Mouse (Mus musculus) adrenal gland, adult 18-20 months (tissue): ENCODE data around the gene Pik3ca. TPM values are rescaled to one million over a fixed set of nuclear protein-coding genes. Genes with fewer than 3 reads are reported as not detected.
"Not testable (repeated sequence)": the region's sequence is repeated elsewhere in the genome, so short reads cannot be mapped to it uniquely, and the experiment has no call there.

Experiments used
- DNase-seq, 2 experiments: peaks; one replicate each; pipeline ENCODE4 v3.0.0; 2021 to 2022; ENCODE audit warnings: low spot score in 2 of 2
- total RNA-seq, 2 experiments: library from RNA; stranded (reverse); gene quantifications; 1 replicate in 1 of 2; 2 replicates in 1 of 2; pipeline ENCODE4 v1.2.3; 2021

Gene Pik3ca
- total RNA-seq, 2 experiments from 2014 or later, result 42.3 to 59.5 TPM

DNA sequence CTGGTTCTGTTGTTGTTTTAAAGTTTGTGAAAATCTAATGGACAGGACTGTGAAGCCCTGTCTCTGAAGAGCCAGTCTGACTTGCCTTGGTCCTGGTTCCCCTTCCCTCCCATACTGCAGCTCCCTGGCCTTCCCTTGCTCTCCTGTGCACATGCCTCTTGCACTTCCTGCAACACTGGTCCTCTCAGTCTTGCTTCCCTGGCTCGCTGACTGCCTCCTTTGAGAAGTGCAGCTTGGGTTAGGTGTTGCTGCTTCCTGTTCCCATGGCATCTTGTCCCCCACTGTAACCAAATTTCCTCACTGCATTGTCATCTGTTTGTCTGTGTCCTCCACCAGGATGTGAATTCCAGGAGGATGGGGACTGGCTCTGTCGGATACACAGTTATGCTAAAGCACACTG lies 2.5 kb downstream of the Pik3ca start:
- DNase-seq, result no peak

DNA sequence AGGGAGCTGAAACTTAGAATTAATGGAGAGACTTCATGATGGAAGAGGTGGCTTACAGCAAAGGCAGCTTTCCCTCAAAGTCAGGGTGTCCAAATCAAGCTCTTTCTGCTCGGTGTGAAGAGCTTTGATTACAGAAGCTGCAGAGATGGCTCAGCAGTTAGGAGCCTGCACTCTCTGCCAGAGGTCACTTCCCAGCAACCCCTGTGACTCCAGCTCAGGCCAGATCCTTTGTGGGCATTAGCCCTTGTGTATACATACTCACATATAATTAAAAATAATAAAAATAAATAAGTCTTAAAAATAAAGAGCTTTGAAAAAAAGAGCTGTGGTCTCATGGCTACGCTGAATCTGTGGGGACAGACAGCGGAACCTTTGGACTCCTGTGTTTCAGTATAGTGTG lies 4.1 kb downstream of the Pik3ca start:
- no peak for DNase-seq

- DNase-seq, result no peak
Measured at GRCm38 (mm10) chr3:32402990-32403885, 5.8 kb downstream of the Pik3ca start.

DNA sequence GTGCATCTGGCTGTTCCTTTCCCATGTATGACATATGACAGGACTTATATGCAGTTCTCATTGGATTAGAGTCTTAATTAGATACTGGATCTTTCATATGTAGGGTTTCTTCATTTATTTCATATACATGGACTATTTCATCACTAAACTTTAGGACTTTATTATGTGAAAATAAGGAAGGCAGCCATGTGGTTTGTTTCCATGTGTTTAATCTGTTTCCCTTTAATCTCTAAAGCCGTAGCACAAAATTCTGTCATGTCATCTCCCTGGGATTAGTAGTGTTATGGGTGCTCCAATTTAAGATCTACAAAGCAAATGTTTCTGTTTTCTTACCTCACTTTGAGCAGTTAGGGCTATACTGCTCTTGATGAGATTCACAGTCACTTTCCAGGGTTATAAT lies 8.2 kb downstream of the Pik3ca start:
- no peak for DNase-seq

- no peak for DNase-seq
Measured at GRCm38 (mm10) chr3:32406804-32407203, 9.3 kb downstream of the Pik3ca start.

GRCm38 (mm10) chr3:32408811-32409273 lies 11.4 kb downstream of the Pik3ca start:
- DNase-seq, result no peak

DNA sequence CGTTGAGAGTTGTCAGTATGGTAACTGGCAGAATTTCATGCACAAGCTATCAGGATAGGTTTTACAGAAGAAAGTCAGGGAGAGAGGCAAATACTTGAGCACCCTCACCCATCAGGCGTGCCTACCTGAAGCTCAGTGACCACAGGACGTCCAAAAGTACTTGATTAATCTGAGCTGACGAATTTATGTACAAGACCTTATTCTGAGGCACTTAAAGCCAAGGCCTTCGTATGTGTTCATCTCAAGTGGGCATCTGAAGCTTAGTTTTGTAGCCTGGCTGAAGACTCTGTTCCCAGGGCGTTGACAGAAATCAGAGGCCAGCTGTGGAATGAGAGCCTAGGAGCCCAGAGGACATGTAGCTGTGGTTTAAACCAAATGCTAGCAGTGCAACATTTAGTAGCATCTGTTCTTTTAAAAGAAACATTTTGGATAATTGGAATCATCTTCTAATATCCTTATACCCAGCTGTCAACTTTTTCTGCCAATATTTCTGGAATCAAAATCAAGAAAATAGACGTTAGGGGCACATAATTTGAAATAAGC lies 15.1 kb downstream of the Pik3ca start:
- no peak for DNase-seq

DNA sequence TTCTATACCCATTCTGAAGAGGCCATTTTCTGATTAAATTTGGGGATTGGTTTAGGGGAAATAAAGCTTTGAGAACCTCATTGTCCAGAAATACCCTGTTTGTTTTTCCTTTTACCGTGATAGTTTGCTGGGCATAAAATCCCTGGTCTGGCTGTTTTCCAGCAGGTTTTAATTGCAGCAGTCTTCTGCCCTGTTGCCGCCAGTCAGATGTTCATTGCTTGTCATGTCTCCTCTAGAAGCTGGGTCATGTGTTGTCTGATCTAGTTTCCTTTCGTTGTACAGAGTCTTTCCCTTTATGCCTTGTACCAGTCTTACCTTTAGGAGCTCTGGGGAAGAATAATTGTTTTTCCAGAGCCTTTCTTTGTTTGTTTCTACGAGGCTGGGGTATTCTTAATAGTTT lies 16.9 kb downstream of the Pik3ca start:
- DNase-seq, result no peak

DNA sequence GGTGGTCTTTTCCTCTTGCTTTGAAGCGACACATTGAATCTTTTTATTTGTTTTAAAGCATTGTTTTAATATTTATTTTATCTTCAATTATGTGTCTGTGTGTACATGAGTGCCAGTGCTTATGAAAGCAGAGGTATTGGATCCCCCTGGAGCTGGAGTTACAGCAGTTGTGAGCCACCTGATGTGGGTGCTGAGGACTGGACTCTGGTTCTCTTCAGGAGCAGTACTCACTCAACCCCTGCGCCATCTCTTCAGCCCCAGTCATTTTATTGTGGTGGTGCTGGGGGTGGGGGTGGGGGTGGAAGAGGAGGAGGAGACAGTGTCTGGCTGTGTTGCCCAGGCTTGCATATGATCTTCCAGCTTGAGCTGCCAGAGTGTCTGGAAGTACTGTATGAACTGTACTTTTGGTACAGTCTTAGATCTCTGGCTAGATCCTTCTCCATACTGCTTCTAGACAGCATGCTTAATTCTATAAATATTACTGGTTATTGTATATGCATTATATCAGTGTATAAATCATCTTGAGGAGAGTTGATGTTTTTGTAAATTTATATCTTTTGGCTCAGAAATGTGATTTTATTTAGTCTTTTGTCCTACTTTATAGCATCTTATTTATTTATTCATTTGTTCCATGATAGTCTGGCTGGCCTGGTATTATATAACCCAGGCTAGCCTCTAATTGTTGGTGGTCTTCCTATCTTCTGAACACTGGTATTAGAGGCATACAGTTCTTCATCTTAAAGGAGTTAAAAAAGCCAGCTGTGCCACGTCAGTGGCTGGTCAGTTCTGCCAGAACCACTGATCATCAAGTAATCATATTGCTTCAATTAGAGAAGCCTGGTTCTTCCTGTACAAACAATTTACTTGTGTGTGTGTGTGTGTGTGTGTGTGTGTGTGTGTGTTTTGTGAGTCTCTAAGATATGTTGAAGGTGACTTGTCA lies 18.2 kb downstream of the Pik3ca start:
- no peak for DNase-seq

GRCm38 (mm10) chr3:32417751-32418211 lies 20.3 kb downstream of the Pik3ca start:
- DNase-seq, result no peak

- DNase-seq, result no peak
Measured at GRCm38 (mm10) chr3:32419866-32420265, 22.4 kb downstream of the Pik3ca start.

DNA sequence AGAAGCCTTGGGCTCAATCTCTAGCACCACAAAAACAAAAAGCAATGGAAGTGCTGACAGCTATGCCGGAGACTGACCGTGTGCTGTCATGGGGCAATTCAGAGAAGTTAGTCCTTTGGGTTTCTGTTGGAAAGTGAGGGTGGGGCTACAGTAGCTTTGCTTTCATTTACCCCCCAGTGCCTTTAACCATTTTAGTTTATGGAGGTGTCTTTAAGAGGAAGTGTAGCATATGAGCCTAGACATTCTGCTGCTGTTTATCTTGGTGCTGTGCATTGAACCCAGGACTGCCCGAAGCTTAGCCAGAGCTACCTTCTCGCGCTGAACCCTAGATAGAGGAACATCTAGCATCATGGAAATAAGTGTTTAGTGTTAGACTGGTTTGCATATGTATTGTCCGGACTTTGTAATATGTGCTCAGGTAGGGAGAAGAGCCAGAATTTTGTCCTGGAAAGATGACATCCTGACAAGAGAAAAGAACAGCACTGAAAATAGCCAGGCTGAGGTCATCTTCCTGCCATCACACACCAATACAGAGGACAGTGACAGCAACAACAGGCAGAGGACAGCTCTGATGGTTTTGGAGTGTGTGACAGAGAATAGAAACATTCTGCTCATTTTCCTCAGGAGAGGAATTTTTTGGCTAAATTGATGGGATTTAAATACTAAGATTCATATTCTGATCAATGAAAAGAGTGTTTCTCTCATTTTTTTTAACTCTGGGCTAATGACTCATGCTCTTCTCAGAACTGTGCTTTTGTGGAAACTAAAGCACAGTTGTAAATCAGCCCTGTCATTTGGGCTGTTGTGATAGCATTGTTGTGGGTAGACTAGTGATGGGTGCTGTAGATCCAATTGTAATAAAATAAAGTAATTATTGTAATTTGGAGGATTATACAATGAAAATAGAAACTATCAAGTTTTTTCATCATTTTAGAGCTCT lies 23.9 kb downstream of the Pik3ca start:
- no peak for DNase-seq

DNA sequence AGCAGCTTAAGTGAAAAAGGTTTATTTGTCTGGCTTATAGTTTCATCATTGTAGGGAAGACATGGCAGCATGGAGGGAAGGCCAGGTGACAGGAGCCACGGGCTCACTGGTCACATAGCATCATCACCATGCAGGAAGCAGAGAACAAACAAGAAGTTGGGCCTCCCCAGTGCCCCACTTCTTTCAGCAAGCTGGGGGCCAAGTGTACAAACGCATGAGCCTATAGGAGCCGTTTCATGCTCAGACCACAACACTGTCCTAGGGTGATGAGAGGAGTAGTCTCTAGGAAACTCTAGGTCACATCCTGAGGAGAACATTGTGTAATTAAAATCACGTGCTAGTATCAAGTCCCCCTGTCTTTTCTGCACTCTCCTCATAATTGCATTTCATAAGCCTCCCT lies 30.2 kb downstream of the Pik3ca start:
- DNase-seq, result no peak

DNA sequence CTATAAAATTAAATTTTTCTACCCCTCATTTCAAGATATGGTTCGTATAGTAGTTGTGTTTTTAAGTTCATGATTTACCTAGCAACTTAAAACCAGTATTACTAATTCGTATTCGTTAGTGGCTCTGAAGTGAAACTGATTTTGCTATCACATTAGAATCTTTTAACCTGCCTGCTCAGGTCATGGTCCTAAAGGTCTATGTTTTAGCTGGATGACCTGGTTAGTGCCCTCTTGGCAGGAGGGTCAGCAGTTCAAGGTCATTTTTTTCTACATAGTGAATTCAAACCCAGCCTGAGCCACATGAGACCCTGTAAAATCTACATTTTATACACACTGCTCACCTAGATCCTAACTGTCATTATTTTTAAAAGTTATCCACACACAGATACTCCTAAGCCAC lies 30.9 kb downstream of the Pik3ca start:
- no peak for DNase-seq

DNA sequence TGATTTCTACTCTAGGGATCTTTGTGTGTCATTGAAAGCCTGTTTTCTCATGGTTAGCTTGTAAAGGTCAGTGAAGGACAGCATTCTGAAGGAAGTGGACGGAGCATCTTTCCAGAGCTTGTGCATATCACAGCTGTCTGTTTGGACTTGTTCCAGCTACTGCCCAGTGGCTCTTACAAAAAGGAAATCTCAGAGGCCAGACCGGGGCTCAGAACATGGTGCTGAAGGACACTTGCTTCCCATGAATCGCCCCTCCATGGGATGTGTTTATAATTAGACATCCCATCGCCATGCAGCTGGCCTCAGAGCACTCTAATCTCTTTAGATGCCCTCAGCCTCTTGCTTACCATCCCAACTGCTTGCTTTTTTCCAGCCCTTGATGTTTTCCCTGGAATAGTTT lies 31.4 kb downstream of the Pik3ca start:
- no peak for DNase-seq

- not testable (repeated sequence) for DNase-seq
Measured at GRCm38 (mm10) chr3:32429351-32429750, 31.9 kb downstream of the Pik3ca start.

GRCm38 (mm10) chr3:32430394-32430793 lies 32.9 kb downstream of the Pik3ca start:
- no peak for DNase-seq

DNA sequence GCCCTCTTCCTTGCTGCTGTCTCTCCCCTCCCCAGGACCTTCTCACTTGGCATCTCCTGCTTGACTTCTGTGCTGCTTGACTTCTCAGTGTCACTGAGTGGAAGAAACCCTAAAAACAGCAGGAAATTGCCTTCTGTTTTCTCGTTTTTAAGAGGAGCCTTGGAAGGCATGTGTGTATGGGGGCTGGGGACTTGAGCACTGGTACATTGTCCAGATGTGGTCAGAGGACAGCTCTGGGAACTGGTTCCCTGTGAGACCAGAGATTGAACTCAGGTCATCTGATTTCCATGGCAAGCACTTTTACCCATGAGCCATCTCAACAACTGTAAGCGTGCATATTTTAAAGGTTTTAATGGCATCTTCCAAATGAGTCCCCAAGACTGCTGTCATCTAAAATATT lies 36.5 kb downstream of the Pik3ca start:
- DNase-seq, result no peak

DNA sequence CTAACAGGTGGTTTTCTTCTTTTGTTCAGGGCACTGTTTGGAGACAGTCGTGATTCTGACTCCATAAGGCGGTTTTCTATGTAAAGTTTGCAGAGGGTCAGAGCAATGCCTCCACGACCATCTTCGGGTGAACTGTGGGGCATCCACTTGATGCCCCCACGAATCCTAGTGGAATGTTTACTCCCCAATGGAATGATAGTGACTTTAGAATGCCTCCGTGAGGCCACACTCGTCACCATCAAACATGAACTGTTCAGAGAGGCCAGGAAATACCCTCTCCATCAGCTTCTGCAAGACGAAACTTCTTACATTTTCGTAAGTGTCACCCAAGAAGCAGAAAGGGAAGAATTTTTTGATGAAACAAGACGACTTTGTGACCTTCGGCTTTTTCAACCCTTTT lies 38.6 kb downstream of the Pik3ca start:
- no peak for DNase-seq

- DNase-seq, result no peak
Measured at GRCm38 (mm10) chr3:32437297-32437696, 39.8 kb downstream of the Pik3ca start.
